Mouse (Mus musculus) forebrain, embryonic 15.5 days (tissue): ENCODE results near the gene Zbtb8os. TPM values are rescaled to one million over a fixed set of nuclear protein-coding genes. Genes with fewer than 3 reads are reported as not detected.

ENCODE experiments used
- ATAC-seq: fragments of 200-750 bp; cut with Nextera tagmentation; replicated peaks from 2 replicates; pipeline ENCODE4 v1.8.0; 2017; ENCODE audit warnings: mild to moderate bottlenecking, moderate TSS enrichment, moderate library complexity
- H3K27ac ChIP-seq: fragments of 300-500 bp; sonication (generic); replicated peaks from 2 replicates; pipeline ENCODE4 v1.5.1; 2015; ENCODE audit warnings: mild to moderate bottlenecking, inconsistent platforms
- H3K27me3 ChIP-seq: fragments of 300-500 bp; sonication (generic); 2 replicates; pipeline ENCODE4 v1.6.1; 2015; ENCODE audit warnings: inconsistent platforms
- H3K36me3 ChIP-seq: fragments of 300-500 bp; sonication (generic); 2 replicates; pipeline ENCODE4 v1.6.1; 2015; ENCODE audit warnings: mild to moderate bottlenecking, inconsistent platforms
- H3K4me1 ChIP-seq: fragments of 300-500 bp; sonication (generic); 2 replicates; pipeline ENCODE4 v1.6.1; 2015; ENCODE audit warnings: inconsistent platforms
- H3K4me2 ChIP-seq: fragments of 300-500 bp; sonication (generic); replicated peaks from 2 replicates; pipeline ENCODE4 v1.6.1; 2015; ENCODE audit warnings: mild to moderate bottlenecking, inconsistent platforms
- H3K4me3 ChIP-seq: fragments of 300-500 bp; sonication (generic); 2 replicates; pipeline ENCODE4 v1.5.1; 2015; ENCODE audit warnings: mild to moderate bottlenecking, inconsistent platforms
- H3K9ac ChIP-seq: fragments of 300-500 bp; sonication (generic); replicated peaks from 2 replicates; pipeline ENCODE4 v1.6.1; 2015; ENCODE audit warnings: mild to moderate bottlenecking, inconsistent platforms
- H3K9me3 ChIP-seq: fragments of 300-500 bp; sonication (generic); 2 replicates; pipeline ENCODE4 v1.6.1; 2016; ENCODE audit warnings: inconsistent platforms
- WGBS: fragments of 180-500 bp; shearing (Covaris S2); methylation state at CpG from one replicate; pipeline ENCODE4 v1.1.7; 2015; ENCODE audit warnings: mixed read lengths; 5-methylcytosine and 5-hydroxymethylcytosine counted together
- polyA plus RNA-seq: library from polyadenylated mRNA; unstranded; fragments of >200 nt; fragmentation: Nextera tagmentation; extraction: Ambion mirVana; gene quantifications from 2 replicates; pipeline ENCODE4 v1.2.1, GENCODE M21; 2015

Gene Zbtb8os
- polyA plus RNA-seq, 1 experiment from 2014 or later: 29.1 TPM

DNA sequence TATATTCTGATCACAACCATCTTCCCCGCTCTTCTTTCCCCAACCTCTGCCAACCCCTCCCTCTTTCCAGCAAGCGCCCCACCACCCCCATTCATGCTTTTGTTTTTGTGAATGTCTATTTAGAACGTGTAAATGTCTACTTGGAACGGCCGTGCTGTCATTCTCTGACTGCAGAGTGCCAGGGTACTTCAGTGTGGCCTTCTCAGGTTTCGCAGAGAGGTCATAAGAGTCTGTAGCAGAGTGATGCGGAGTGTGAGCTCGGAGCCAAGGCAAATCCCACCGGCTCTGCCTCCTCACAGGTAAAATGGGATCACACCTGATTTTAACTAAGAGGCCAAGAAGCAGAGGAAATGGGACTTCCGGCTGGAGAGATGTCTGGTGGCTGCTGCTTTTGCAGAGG, 36.4 kb upstream of the Zbtb8os start:
- H3K27me3 ChIP-seq: no peaks in the 10 kb centered on the region
- H3K4me2 ChIP-seq: no peak overlapping the region
- peaks cover 10% of the 10 kb centered on the region for H3K4me1 ChIP-seq
- no peaks in the 10 kb centered on the region for H3K36me3 ChIP-seq
- H3K27ac ChIP-seq: no peak overlapping the region
- WGBS: 33% methylated on average over 10 of the region's 10 CpGs
- H3K9me3 ChIP-seq: no peaks in the 10 kb centered on the region
- no peak for ATAC-seq
- no peak overlapping the region for H3K4me3 ChIP-seq
- no peak overlapping the region for H3K9ac ChIP-seq

DNA sequence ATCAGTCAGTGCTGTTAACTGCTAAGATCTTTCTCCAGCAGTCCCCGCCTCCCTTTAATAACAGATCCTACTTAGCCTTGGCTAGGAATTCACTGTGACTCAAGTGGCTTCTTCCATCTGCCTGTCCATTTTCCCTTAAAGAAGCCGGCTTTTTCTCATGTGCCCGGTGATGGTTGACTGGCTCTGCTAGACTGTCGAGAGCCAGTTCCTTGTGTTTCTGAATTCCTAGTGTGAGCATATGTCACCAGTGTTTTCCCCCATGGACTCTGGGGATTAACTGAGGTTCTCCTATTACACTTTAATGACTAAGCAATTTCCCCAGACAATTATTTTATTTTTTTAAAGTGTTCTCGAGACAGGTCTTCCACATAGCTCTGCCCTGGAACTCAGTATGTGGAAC, 32.1 kb upstream of the Zbtb8os start:
- no peak for ATAC-seq
- Histone ChIP-seq H3K4me2 (no peak overlapping the region), H3K9ac (no peak overlapping the region), H3K4me3 (no peak overlapping the region), H3K36me3 (peaks cover 24% of the 10 kb centered on the region), H3K27ac (no peak overlapping the region), H3K4me1 (peaks cover 8% of the 10 kb centered on the region), H3K27me3 (no peaks in the 10 kb centered on the region), H3K9me3 (no peaks in the 10 kb centered on the region)
- 77% methylated on average over 5 of the region's 5 CpGs for WGBS

GRCm38 (mm10) chr4:129303816-129304215, 31.7 kb upstream of the Zbtb8os start:
- H3K9ac ChIP-seq: no peak overlapping the region
- H3K4me1 ChIP-seq: peaks cover 4% of the 10 kb centered on the region; the same call in 1 of the 2 replicates
- no peak overlapping the region for H3K27ac ChIP-seq
- H3K4me2 ChIP-seq: no peak overlapping the region
- WGBS: 92% methylated on average over 9 of the region's 9 CpGs
- ATAC-seq: no peak
- H3K27me3 ChIP-seq: no peaks in the 10 kb centered on the region
- no peak overlapping the region for H3K4me3 ChIP-seq
- peaks cover 28% of the 10 kb centered on the region for H3K36me3 ChIP-seq
- no peaks in the 10 kb centered on the region for H3K9me3 ChIP-seq

GRCm38 (mm10) chr4:129304306-129304705, 31.2 kb upstream of the Zbtb8os start:
- Histone ChIP-seq H3K36me3 (peaks cover 33% of the 10 kb centered on the region), H3K9me3 (no peaks in the 10 kb centered on the region), H3K4me1 (no peaks in the 10 kb centered on the region), H3K9ac (no peak overlapping the region), H3K4me3 (no peak overlapping the region), H3K27me3 (no peaks in the 10 kb centered on the region), H3K27ac (no peak overlapping the region), H3K4me2 (no peak overlapping the region)
- 63% methylated on average over 1 of the region's 1 CpGs for WGBS
- ATAC-seq: no peak

DNA sequence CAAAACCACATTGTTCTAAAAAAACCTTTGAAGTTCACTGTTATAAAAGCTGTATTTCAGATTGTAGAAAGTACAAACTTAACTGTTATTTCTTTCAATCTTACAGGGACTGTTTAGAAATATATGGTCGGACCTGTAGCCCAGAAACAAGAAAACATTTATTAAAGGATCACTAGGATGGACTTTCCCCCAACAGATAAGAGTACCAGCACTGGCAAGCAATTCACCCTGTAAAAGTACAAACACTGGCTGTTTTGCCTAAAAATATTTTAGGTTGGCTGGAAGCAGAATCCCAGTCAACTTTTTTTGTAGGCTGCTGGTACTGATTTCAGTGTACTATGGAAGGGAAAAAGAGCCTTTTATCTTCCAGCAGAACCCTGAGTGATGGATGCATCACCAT, 27.6 kb upstream of the Zbtb8os start:
- no peak for ATAC-seq
- peaks cover 60% of the 10 kb centered on the region for H3K36me3 ChIP-seq
- H3K4me1 ChIP-seq: no peaks in the 10 kb centered on the region
- H3K4me2 ChIP-seq: no peak overlapping the region
- H3K9ac ChIP-seq: no peak overlapping the region
- no peaks in the 10 kb centered on the region for H3K27me3 ChIP-seq
- H3K9me3 ChIP-seq: no peaks in the 10 kb centered on the region
- 98% methylated on average over 1 of the region's 1 CpGs for WGBS
- H3K4me3 ChIP-seq: no peak overlapping the region
- H3K27ac ChIP-seq: no peak overlapping the region

DNA sequence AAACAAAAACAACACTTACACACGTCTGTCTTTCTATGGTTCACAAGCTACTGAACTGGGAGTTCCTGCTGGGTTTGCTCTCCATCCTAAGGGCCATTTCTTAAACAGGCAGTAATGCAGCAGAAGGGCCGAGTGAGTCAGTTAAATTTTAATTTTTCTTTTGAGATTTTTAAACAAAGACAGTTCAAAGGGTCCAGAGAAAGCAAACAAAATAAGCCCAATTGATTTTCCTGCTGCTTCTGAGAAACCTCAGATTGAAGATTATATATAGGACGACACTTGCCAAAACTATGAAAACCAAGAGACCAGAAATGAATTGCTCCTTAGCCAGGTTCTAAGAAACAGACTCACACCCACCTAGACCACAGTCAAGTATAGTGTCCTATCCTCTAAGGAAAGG, 21.6 kb upstream of the Zbtb8os start:
- no peak for ATAC-seq
- no peaks in the 10 kb centered on the region for H3K27me3 ChIP-seq
- H3K9ac ChIP-seq: no peak overlapping the region
- no peaks in the 10 kb centered on the region for H3K9me3 ChIP-seq
- H3K4me3 ChIP-seq: no peak overlapping the region
- H3K27ac ChIP-seq: no peak overlapping the region
- H3K36me3 ChIP-seq: peaks cover 87% of the 10 kb centered on the region
- no peak overlapping the region for H3K4me2 ChIP-seq
- WGBS: 79% methylated on average over 3 of the region's 3 CpGs
- H3K4me1 ChIP-seq: no peaks in the 10 kb centered on the region

DNA sequence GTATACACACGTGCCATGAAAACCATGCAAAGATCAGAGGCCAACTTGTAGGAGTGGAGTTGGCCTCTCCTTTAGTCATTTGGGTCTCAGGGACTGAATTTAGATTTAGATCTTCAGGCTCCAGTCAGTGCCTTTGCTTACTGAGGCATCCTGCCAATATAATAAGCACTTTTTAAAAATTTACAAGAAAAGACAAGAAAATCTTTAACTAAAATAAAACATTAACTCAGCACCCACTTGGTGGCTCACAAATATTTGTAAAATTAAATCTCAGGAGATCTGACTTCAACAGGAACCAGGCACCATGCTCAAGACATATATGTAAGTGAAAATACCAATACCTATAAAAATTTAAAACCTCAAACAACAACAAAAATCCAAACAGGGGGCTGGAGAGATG, 14.6 kb upstream of the Zbtb8os start:
- no peaks in the 10 kb centered on the region; the same call in 1 of the 2 replicates for H3K4me1 ChIP-seq
- H3K9me3 ChIP-seq: no peaks in the 10 kb centered on the region
- H3K4me3 ChIP-seq: no peak overlapping the region
- ATAC-seq: no peak
- H3K27ac ChIP-seq: no peak overlapping the region
- no peak overlapping the region for H3K4me2 ChIP-seq
- no peaks in the 10 kb centered on the region for H3K27me3 ChIP-seq
- peaks cover 66% of the 10 kb centered on the region for H3K36me3 ChIP-seq
- no peak overlapping the region for H3K9ac ChIP-seq
- 95% methylated on average over 1 of the region's 1 CpGs for whole genome bisulfite sequencing

DNA sequence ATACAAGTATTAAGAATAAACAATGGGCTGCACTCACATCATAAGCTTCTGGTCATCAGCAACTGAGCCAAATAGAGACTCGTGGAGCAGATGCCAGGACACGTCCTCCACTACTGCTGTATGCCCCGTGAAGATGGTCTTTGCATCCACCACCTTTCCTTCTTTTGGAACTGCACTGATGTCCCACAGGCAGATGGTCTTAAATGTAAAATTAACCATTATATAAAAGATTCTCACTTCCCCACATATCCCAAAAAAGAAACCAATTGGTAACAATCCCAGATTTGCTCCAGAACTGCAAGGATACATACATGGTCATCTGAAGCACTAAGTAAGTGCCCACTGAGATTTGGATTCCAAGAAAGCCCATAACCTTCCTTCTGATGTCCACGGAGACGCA, 13.5 kb upstream of the Zbtb8os start:
- WGBS: 95% methylated on average over 5 of the region's 5 CpGs
- Histone ChIP-seq H3K4me3 (no peak overlapping the region), H3K27ac (no peak overlapping the region), H3K36me3 (peaks cover 63% of the 10 kb centered on the region), H3K9ac (no peak overlapping the region), H3K27me3 (no peaks in the 10 kb centered on the region), H3K9me3 (no peaks in the 10 kb centered on the region), H3K4me1 (no peaks in the 10 kb centered on the region; the same call in 1 of the 2 replicates), H3K4me2 (no peak overlapping the region)
- ATAC-seq: no peak

DNA sequence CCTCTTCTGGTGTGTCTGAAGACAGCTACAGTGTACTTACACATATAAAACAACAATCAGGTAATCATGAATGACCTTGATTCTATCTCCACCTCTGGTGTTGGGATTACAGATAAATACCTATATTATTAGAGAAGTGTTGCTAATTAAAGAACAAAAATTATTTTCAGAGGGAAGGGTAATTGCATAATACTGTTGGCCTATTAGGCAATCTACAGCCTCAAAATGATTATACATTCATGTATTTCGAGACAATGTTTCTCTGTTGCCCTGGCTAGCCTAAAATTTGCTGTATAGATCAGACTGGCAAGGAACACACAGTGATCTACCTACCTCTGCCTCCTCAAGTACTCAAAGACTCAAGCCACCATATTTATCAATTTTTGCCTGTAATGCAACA, 12.0 kb upstream of the Zbtb8os start:
- Histone ChIP-seq H3K27ac (no peak overlapping the region), H3K27me3 (no peaks in the 10 kb centered on the region), H3K9ac (no peak overlapping the region), H3K4me2 (no peak overlapping the region), H3K4me3 (no peak overlapping the region), H3K9me3 (no peaks in the 10 kb centered on the region), H3K36me3 (peaks cover 63% of the 10 kb centered on the region), H3K4me1 (no peaks in the 10 kb centered on the region; the same call in 1 of the 2 replicates)
- 96% methylated on average over 1 of the region's 1 CpGs for WGBS
- ATAC-seq: no peak

- Histone ChIP-seq H3K4me1 (no peaks in the 10 kb centered on the region; the same call in 1 of the 2 replicates), H3K27ac (no peak overlapping the region), H3K4me2 (no peak overlapping the region), H3K36me3 (peaks cover 59% of the 10 kb centered on the region), H3K9ac (no peak overlapping the region), H3K4me3 (no peak overlapping the region), H3K27me3 (no peaks in the 10 kb centered on the region), H3K9me3 (no peaks in the 10 kb centered on the region)
- 81% methylated on average over 1 of the region's 1 CpGs for WGBS
- ATAC-seq: no peak
Measured at GRCm38 (mm10) chr4:129324756-129325155, 10.7 kb upstream of the Zbtb8os start.

- Histone ChIP-seq H3K9me3 (no peaks in the 10 kb centered on the region), H3K27me3 (no peaks in the 10 kb centered on the region), H3K27ac (no peak overlapping the region), H3K4me2 (no peak overlapping the region), H3K36me3 (peaks cover 56% of the 10 kb centered on the region), H3K4me3 (no peak overlapping the region), H3K9ac (no peak overlapping the region), H3K4me1 (peaks cover 9% of the 10 kb centered on the region)
- no peak for ATAC-seq
- WGBS: 86% methylated on average over 1 of the region's 1 CpGs
Measured at GRCm38 (mm10) chr4:129326191-129326590, 9.3 kb upstream of the Zbtb8os start.

- H3K27ac ChIP-seq: no peak overlapping the region
- 14% methylated on average over 1 of the region's 1 CpGs for WGBS
- 0 out of 2 replicates have a peak overlapping the region, but pooled peaks have one; percentile 16 for H3K9ac ChIP-seq
- ATAC-seq: no peak
- H3K36me3 ChIP-seq: peaks cover 32% of the 10 kb centered on the region
- no peaks in the 10 kb centered on the region for H3K9me3 ChIP-seq
- H3K27me3 ChIP-seq: no peaks in the 10 kb centered on the region
- H3K4me1 ChIP-seq: peaks cover 43% of the 10 kb centered on the region
- peak overlapping the region; percentile 98 for H3K4me3 ChIP-seq
- H3K4me2 ChIP-seq: peak overlapping the region; percentile 58
Measured at GRCm38 (mm10) chr4:129332846-129333245, 2.6 kb upstream of the Zbtb8os start.

DNA sequence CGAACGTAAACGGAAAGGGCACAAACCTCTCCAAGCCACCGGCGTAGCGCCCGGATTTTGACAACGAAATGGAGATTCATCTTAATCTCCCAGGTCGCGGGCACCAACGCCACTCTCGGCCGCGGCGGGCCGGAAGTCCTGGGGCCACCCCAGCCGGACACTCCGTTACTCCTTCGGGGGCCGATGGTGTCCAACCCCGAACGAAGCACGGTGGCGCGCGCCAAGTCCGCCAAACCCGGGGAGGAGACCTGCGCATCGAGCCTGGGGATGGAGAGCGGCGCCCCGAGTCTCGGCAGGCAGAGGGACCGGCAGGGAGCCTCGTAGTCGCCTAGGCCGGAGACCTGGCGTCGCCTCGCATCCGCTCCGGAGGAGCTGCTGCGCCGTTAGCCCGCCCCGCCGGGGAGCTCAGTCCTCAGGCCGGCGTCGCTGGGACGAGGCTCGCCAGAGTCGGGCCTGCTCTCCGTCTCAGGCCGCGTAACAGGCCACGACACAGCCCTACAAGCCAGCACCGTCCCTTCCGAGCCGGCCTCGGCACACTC, 749 bp upstream of the Zbtb8os start:
- H3K27ac ChIP-seq: peak overlapping the region; percentile 98
- H3K27me3 ChIP-seq: no peaks in the 10 kb centered on the region
- H3K4me3 ChIP-seq: peak overlapping the region; percentile 98
- H3K4me1 ChIP-seq: peaks cover 43% of the 10 kb centered on the region
- no peaks in the 10 kb centered on the region for H3K9me3 ChIP-seq
- ATAC-seq: no peak
- H3K36me3 ChIP-seq: peaks cover 21% of the 10 kb centered on the region
- under 1% methylated on average over 56 of the region's 62 CpGs for WGBS
- peak overlapping the region; percentile 58 for H3K4me2 ChIP-seq
- peak overlapping the region; percentile 83 for H3K9ac ChIP-seq
